Mouse (Mus musculus): Measurements from ENCODE around the gene March9.

GRCm38 (mm10) chr10:127050119-127050474 lies 9.9 kb downstream of the March9 start:
- no peak for TF ChIP-seq CTCF (IDR thresholded peaks at IDR 0.05; ENCODE audit: extremely low read depth, insufficient read length, insufficient replicate concordance, low read depth, low read length)
- TF ChIP-seq POLR2A (IDR thresholded peaks at IDR 0.05; ENCODE audit: low read depth, low read length), result no peak
